Mouse (Mus musculus) embryonic facial prominence, embryonic 15.5 days (tissue): Measurements from ENCODE around the gene Btaf1. TPM values are rescaled to one million over a fixed set of nuclear protein-coding genes. Genes with fewer than 3 reads are reported as not detected.
A peak's percentile ranks its signal among the peaks of the same experiment; 100 is the strongest.

Experiments
- ATAC-seq: fragments of 200-750 bp; cut with Nextera tagmentation; 2 replicates; pipeline ENCODE4 v1.8.0; 2017; ENCODE audit warnings: low read depth, moderate TSS enrichment; ENCODE audit not compliant: insufficient number of reproducible peaks, low FRiP score, low TSS enrichment
- H3K27ac ChIP-seq: fragments of 300-500 bp; sonication (generic); replicated peaks from 2 replicates; pipeline ENCODE4 v1.5.1; 2015; ENCODE audit warnings: mild to moderate bottlenecking, inconsistent platforms
- H3K27me3 ChIP-seq: fragments of 300-500 bp; sonication (generic); 2 replicates; pipeline ENCODE4 v1.6.1; 2015; ENCODE audit warnings: inconsistent platforms
- H3K36me3 ChIP-seq: fragments of 300-500 bp; sonication (generic); 2 replicates; pipeline ENCODE4 v1.6.1; 2015; ENCODE audit warnings: mild to moderate bottlenecking, inconsistent platforms
- H3K4me1 ChIP-seq: fragments of 300-500 bp; sonication (generic); 2 replicates; pipeline ENCODE4 v1.6.1; 2015; ENCODE audit warnings: inconsistent platforms
- H3K4me2 ChIP-seq: fragments of 300-500 bp; sonication (generic); replicated peaks from 2 replicates; pipeline ENCODE4 v1.6.1; 2015; ENCODE audit warnings: mild to moderate bottlenecking, inconsistent platforms
- H3K4me3 ChIP-seq: fragments of 300-500 bp; sonication (generic); replicated peaks from 2 replicates; pipeline ENCODE4 v1.5.1; 2015; ENCODE audit warnings: mild to moderate bottlenecking, inconsistent platforms
- H3K9ac ChIP-seq: fragments of 300-500 bp; sonication (generic); 2 replicates; pipeline ENCODE4 v1.6.1; 2015; ENCODE audit warnings: inconsistent platforms
- H3K9me3 ChIP-seq: fragments of 300-500 bp; sonication (generic); replicated peaks from 2 replicates; pipeline ENCODE4 v1.6.1; 2016; ENCODE audit warnings: inconsistent platforms
- WGBS: fragments of 180-500 bp; shearing (Covaris S2); methylation state at CpG from one replicate; pipeline ENCODE4 v1.1.7; 2015; 5-methylcytosine and 5-hydroxymethylcytosine counted together
- polyA plus RNA-seq: library from polyadenylated mRNA; unstranded; fragments of >200 nt; fragmentation: Nextera tagmentation; extraction: Ambion mirVana; gene quantifications from 2 replicates; pipeline ENCODE4 v1.2.1, GENCODE M21; 2015

The Btaf1 gene
- polyA plus RNA-seq, 1 experiment from 2014 or later = 9.0 TPM

GRCm38 (mm10) chr19:37022146-37022545, 96.3 kb downstream of the Btaf1 start:
- Histone ChIP-seq H3K9me3 (no peaks in the 10 kb centered on the region), H3K27me3 (no peaks in the 10 kb centered on the region), H3K27ac (no peak overlapping the region), H3K36me3 (no peaks in the 10 kb centered on the region), H3K4me1 (peaks cover 8% of the 10 kb centered on the region), H3K4me3 (no peak overlapping the region), H3K9ac (no peak overlapping the region), H3K4me2 (no peak overlapping the region)
- no peak for ATAC-seq
- 79% methylated on average over 5 of the region's 5 CpGs for WGBS

GRCm38 (mm10) chr19:37025839-37026319, 100.0 kb downstream of the Btaf1 start:
- H3K27ac ChIP-seq = no peak overlapping the region
- WGBS = 63% methylated on average over 13 of the region's 13 CpGs
- ATAC-seq = peak; percentile 24; the same call in 1 of the 2 replicates
- H3K4me3 ChIP-seq = no peak overlapping the region
- H3K27me3 ChIP-seq = no peaks in the 10 kb centered on the region
- no peak overlapping the region for H3K9ac ChIP-seq
- H3K4me1 ChIP-seq = no peaks in the 10 kb centered on the region
- no peak overlapping the region for H3K4me2 ChIP-seq
- no peaks in the 10 kb centered on the region for H3K36me3 ChIP-seq
- H3K9me3 ChIP-seq = no peaks in the 10 kb centered on the region

- Histone ChIP-seq H3K9ac (no peak overlapping the region), H3K4me2 (no peak overlapping the region), H3K27ac (no peak overlapping the region), H3K4me1 (no peaks in the 10 kb centered on the region), H3K4me3 (no peak overlapping the region), H3K9me3 (no peaks in the 10 kb centered on the region), H3K36me3 (no peaks in the 10 kb centered on the region), H3K27me3 (no peaks in the 10 kb centered on the region)
- WGBS = 79% methylated on average over 11 of the region's 11 CpGs
- no peak for ATAC-seq
Observed at GRCm38 (mm10) chr19:37026408-37026807, 100.5 kb downstream of the Btaf1 start.

GRCm38 (mm10) chr19:37029771-37030170, 103.9 kb downstream of the Btaf1 start:
- H3K4me1 ChIP-seq = no peaks in the 10 kb centered on the region
- no peak overlapping the region for H3K9ac ChIP-seq
- no peak overlapping the region for H3K4me3 ChIP-seq
- no peaks in the 10 kb centered on the region for H3K27me3 ChIP-seq
- WGBS = 73% methylated on average over 6 of the region's 6 CpGs
- ATAC-seq = no peak
- no peaks in the 10 kb centered on the region for H3K36me3 ChIP-seq
- no peak overlapping the region for H3K4me2 ChIP-seq
- no peak overlapping the region for H3K27ac ChIP-seq
- H3K9me3 ChIP-seq = no peaks in the 10 kb centered on the region

- Histone ChIP-seq H3K9ac (no peak overlapping the region), H3K4me2 (no peak overlapping the region), H3K4me3 (no peak overlapping the region), H3K27ac (no peak overlapping the region), H3K36me3 (no peaks in the 10 kb centered on the region), H3K27me3 (no peaks in the 10 kb centered on the region), H3K4me1 (no peaks in the 10 kb centered on the region), H3K9me3 (no peaks in the 10 kb centered on the region)
- ATAC-seq = no peak
- WGBS = 85% methylated on average over 5 of the region's 5 CpGs
Observed at GRCm38 (mm10) chr19:37031446-37031845, 105.6 kb downstream of the Btaf1 start.

GRCm38 (mm10) chr19:37032364-37032763, 106.5 kb downstream of the Btaf1 start:
- H3K36me3 ChIP-seq = no peaks in the 10 kb centered on the region
- H3K27me3 ChIP-seq = no peaks in the 10 kb centered on the region
- no peak overlapping the region for H3K4me2 ChIP-seq
- H3K9ac ChIP-seq = no peak overlapping the region
- 82% methylated on average over 2 of the region's 2 CpGs for WGBS
- no peak overlapping the region for H3K27ac ChIP-seq
- ATAC-seq = no peak
- no peak overlapping the region for H3K4me3 ChIP-seq
- H3K9me3 ChIP-seq = no peaks in the 10 kb centered on the region
- H3K4me1 ChIP-seq = no peaks in the 10 kb centered on the region

GRCm38 (mm10) chr19:37040906-37041305, 115.0 kb downstream of the Btaf1 start:
- H3K27me3 ChIP-seq = no peaks in the 10 kb centered on the region
- no peak overlapping the region for H3K4me3 ChIP-seq
- no peaks in the 10 kb centered on the region for H3K4me1 ChIP-seq
- no peak overlapping the region for H3K4me2 ChIP-seq
- no peaks in the 10 kb centered on the region for H3K9me3 ChIP-seq
- ATAC-seq = no peak
- no peaks in the 10 kb centered on the region; the same call in 1 of the 2 replicates for H3K36me3 ChIP-seq
- no peak overlapping the region for H3K27ac ChIP-seq
- H3K9ac ChIP-seq = no peak overlapping the region

GRCm38 (mm10) chr19:37044431-37044830, 118.6 kb downstream of the Btaf1 start:
- no peak overlapping the region for H3K4me2 ChIP-seq
- H3K4me1 ChIP-seq = no peaks in the 10 kb centered on the region
- no peaks in the 10 kb centered on the region for H3K27me3 ChIP-seq
- H3K36me3 ChIP-seq = no peaks in the 10 kb centered on the region
- WGBS = 85% methylated on average over 10 of the region's 10 CpGs
- H3K9ac ChIP-seq = no peak overlapping the region
- H3K27ac ChIP-seq = no peak overlapping the region
- no peak for ATAC-seq
- no peaks in the 10 kb centered on the region for H3K9me3 ChIP-seq
- H3K4me3 ChIP-seq = no peak overlapping the region

GRCm38 (mm10) chr19:37048507-37048906, 122.6 kb downstream of the Btaf1 start:
- Histone ChIP-seq H3K27ac (no peak overlapping the region), H3K9ac (no peak overlapping the region), H3K36me3 (no peaks in the 10 kb centered on the region), H3K27me3 (no peaks in the 10 kb centered on the region), H3K4me1 (no peaks in the 10 kb centered on the region), H3K4me3 (no peak overlapping the region), H3K9me3 (no peaks in the 10 kb centered on the region), H3K4me2 (no peak overlapping the region)
- 84% methylated on average over 6 of the region's 6 CpGs for WGBS
- no peak for ATAC-seq

GRCm38 (mm10) chr19:37050643-37051345, 124.9 kb downstream of the Btaf1 start:
- Histone ChIP-seq H3K4me2 (no peak overlapping the region), H3K9ac (no peak overlapping the region), H3K27me3 (no peaks in the 10 kb centered on the region), H3K9me3 (no peaks in the 10 kb centered on the region), H3K4me3 (no peak overlapping the region), H3K4me1 (no peaks in the 10 kb centered on the region), H3K36me3 (no peaks in the 10 kb centered on the region), H3K27ac (no peak overlapping the region)
- ATAC-seq = no peak
- 73% methylated on average over 4 of the region's 4 CpGs for WGBS

GRCm38 (mm10) chr19:37055976-37056556, 130.2 kb downstream of the Btaf1 start:
- no peak for ATAC-seq
- Histone ChIP-seq H3K9me3 (no peaks in the 10 kb centered on the region), H3K4me2 (no peak overlapping the region), H3K27me3 (no peaks in the 10 kb centered on the region), H3K4me3 (no peak overlapping the region), H3K9ac (no peak overlapping the region), H3K4me1 (no peaks in the 10 kb centered on the region), H3K27ac (no peak overlapping the region), H3K36me3 (no peaks in the 10 kb centered on the region)
- 78% methylated on average over 4 of the region's 4 CpGs for WGBS
